Mouse (Mus musculus) forebrain, embryonic 13.5 days (tissue): ENCODE data around the gene Sypl. TPM values are rescaled to one million over a fixed set of nuclear protein-coding genes. Genes with fewer than 3 reads are reported as not detected.

ENCODE experiments used
- ATAC-seq: fragments of 200-750 bp; cut with Nextera tagmentation; 2 replicates; pipeline ENCODE4 v1.8.0; 2017
- H3K27ac ChIP-seq: fragments of 300-500 bp; sonication (generic); 2 replicates; pipeline ENCODE4 v1.5.1; 2015; ENCODE audit warnings: inconsistent platforms, mild to moderate bottlenecking, moderate library complexity
- H3K27me3 ChIP-seq: fragments of 300-500 bp; sonication (generic); 2 replicates; pipeline ENCODE4 v1.6.1; 2015; ENCODE audit warnings: mild to moderate bottlenecking, inconsistent platforms
- H3K36me3 ChIP-seq: fragments of 300-500 bp; sonication (generic); 2 replicates; pipeline ENCODE4 v1.6.1; 2015; ENCODE audit warnings: mild to moderate bottlenecking, inconsistent platforms; ENCODE audit not compliant: poor library complexity, severe bottlenecking
- H3K4me1 ChIP-seq: fragments of 300-500 bp; sonication (generic); 2 replicates; pipeline ENCODE4 v1.6.1; 2015; ENCODE audit warnings: inconsistent platforms
- H3K4me2 ChIP-seq: fragments of 300-500 bp; sonication (generic); 2 replicates; pipeline ENCODE4 v1.6.1; 2015; ENCODE audit warnings: inconsistent platforms, mild to moderate bottlenecking, moderate library complexity
- H3K4me3 ChIP-seq: fragments of 300-500 bp; sonication (generic); 2 replicates; pipeline ENCODE4 v1.5.1; 2015; ENCODE audit warnings: mild to moderate bottlenecking, inconsistent platforms
- H3K9ac ChIP-seq: fragments of 300-500 bp; sonication (generic); 2 replicates; pipeline ENCODE4 v1.6.1; 2015; ENCODE audit warnings: mild to moderate bottlenecking, inconsistent platforms
- H3K9me3 ChIP-seq: fragments of 300-500 bp; sonication (generic); replicated peaks from 2 replicates; pipeline ENCODE4 v1.6.1; 2016; ENCODE audit warnings: inconsistent platforms
- WGBS: fragments of 180-500 bp; shearing (Covaris S2); methylation state at CpG from one replicate; pipeline ENCODE4 v1.1.7; 2015; 5-methylcytosine and 5-hydroxymethylcytosine counted together
- polyA plus RNA-seq: library from polyadenylated mRNA; unstranded; fragments of >200 nt; fragmentation: Nextera tagmentation; extraction: Ambion mirVana; gene quantifications from 2 replicates; pipeline ENCODE4 v1.2.1, GENCODE M21; 2015

Gene Sypl
- polyA plus RNA-seq, 1 experiment from 2014 or later = 41.2 TPM

DNA sequence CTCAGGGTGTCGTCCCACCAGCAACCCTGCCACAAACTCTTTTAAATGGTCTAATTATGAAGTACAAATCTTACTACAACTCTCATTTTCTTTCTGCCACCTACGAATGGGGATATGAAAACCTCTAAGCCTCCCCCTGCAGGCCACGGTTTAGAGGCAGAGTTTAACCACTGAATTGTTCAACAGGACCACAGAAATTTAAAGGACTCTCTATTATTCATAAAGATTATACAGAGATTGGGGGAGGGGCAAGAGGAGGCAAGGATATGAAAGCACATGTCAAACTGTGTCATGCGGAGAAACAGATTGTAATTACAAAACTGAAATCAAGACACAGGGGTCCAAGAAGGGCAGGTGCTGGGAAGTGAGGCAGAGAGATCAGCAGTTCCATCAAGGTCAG lies 7.3 kb upstream of the Sypl start:
- 72% methylated on average over 4 of the region's 4 CpGs for WGBS
- no peaks in the 10 kb centered on the region for H3K9me3 ChIP-seq
- ATAC-seq = no peak
- no peaks in the 10 kb centered on the region for H3K27me3 ChIP-seq
- H3K4me1 ChIP-seq = 0 out of 2 replicates have a peak, but pooled peaks cover 8% of the 10 kb centered on the region
- no peak overlapping the region for H3K4me3 ChIP-seq
- H3K36me3 ChIP-seq = no peaks in the 10 kb centered on the region
- no peak overlapping the region for H3K27ac ChIP-seq
- H3K4me2 ChIP-seq = no peak overlapping the region
- H3K9ac ChIP-seq = no peak overlapping the region

DNA sequence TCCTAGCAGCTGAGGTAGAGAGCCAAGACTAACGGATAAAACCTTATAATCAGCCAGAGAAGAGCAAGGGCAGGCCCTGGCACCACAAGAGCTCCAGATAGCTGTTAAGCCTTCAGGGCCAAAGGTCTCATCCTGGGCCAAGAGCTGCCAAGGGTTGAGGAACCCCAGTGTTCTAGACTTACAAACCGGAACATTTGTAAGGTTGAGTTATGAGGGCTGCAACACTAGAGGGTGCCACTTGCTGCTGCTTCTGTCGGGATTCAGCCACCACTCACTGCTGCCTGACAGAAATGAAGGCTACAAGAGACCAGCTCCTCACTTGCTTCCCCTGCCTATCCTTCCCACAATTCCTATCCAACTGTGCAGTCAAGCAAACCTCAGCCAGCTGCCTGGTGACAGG lies 1.3 kb upstream of the Sypl start:
- H3K4me3 ChIP-seq = no peak overlapping the region
- no peaks in the 10 kb centered on the region for H3K9me3 ChIP-seq
- WGBS = 44% methylated on average over 3 of the region's 3 CpGs
- H3K4me1 ChIP-seq = peaks cover 25% of the 10 kb centered on the region
- no peak overlapping the region for H3K4me2 ChIP-seq
- no peak overlapping the region for H3K27ac ChIP-seq
- H3K27me3 ChIP-seq = no peaks in the 10 kb centered on the region
- no peak overlapping the region for H3K9ac ChIP-seq
- ATAC-seq = no peak
- no peaks in the 10 kb centered on the region for H3K36me3 ChIP-seq

DNA sequence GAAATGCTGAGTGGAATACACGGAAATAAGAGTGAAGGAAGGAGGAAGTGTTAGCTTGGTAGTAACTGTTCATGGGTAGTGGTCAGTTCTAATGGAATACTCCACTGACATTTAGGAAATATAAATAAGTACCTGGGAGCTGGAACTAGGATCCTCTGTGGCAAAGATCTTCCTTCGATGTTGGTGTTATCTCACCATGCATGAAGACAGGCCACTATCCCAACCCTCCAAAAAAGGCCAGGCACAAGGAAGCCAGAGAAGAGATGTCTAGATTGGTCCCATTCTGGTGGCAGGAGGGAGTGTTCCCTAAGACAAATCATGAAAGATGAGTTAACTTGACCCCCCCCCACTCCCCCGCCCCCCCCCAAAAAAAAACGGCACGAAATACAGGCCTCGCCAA lies 625 bp upstream of the Sypl start:
- no peak for ATAC-seq
- H3K9ac ChIP-seq = peak overlapping the region; percentile 85
- H3K4me2 ChIP-seq = peak overlapping the region; percentile 69
- H3K4me3 ChIP-seq = peak overlapping the region; percentile 77
- WGBS = 19% methylated on average over 6 of the region's 6 CpGs
- no peaks in the 10 kb centered on the region for H3K9me3 ChIP-seq
- no peaks in the 10 kb centered on the region for H3K36me3 ChIP-seq
- H3K4me1 ChIP-seq = peaks cover 25% of the 10 kb centered on the region
- no peaks in the 10 kb centered on the region for H3K27me3 ChIP-seq
- H3K27ac ChIP-seq = peak overlapping the region; percentile 96

DNA sequence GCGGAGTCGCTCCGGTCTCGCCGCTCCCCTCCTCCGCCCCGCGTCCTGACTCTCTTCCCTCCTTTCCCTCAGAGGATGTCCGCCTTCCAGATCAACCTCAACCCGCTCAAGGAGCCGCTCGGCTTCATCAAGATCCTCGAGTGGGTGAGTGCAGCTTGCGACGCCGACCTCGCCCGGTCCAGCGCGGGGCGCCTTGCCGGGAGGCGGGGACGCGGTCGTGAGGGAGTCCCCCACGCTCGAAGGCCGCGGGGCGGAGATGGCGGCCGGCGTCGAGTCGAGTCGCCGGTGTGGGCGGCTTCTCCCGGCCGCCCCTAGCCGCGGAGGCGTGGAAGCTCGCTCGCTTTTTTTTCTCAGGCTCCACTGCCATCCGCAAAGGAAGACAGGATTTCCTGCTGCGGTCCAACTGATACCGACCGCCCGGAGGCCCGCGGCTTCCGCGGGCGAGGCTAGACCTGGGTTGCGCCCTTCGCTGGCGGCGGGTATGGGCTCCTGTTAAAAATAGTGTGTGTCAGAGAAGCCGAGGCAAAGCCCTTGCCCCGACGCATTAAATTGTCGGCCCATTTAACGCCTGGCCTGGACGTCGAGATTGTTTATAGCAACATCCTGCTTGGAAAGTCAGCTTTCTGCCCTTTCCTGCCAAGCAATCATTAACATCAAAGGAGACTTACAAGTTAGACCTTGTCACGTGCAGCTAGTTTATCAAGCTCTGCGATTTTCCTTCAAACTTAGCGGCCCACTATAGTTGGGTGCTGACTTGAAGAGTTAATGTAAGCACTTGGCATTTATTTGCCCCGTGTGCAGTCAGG lies 728 bp downstream of the Sypl start:
- H3K36me3 ChIP-seq = no peaks in the 10 kb centered on the region
- under 1% methylated on average over 71 of the region's 71 CpGs for WGBS
- H3K4me1 ChIP-seq = peaks cover 25% of the 10 kb centered on the region
- peak overlapping the region; percentile 96 for H3K27ac ChIP-seq
- H3K4me3 ChIP-seq = peak overlapping the region; percentile 77
- peak overlapping the region; percentile 69 for H3K4me2 ChIP-seq
- peak overlapping the region; percentile 85 for H3K9ac ChIP-seq
- no peaks in the 10 kb centered on the region for H3K27me3 ChIP-seq
- no peaks in the 10 kb centered on the region for H3K9me3 ChIP-seq
- no peak for ATAC-seq

DNA sequence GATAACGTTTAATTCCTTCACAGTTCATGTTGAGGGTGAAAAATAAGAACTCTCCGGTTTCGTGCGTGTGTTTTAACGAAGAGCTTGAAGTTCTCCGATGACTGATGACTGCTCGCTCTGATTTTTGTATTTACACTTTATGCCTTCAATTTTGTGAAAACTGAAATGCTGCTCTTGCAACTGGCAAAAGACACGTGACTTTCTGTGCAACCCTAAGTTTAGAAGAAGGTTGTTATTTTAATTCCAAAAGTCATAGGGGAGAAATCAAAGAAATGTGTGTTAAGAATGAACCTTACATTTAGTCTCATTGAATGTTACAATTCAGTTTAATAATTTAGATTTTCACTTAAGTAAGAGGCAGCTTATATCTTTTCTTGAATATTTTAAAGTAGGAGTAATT lies 1.3 kb downstream of the Sypl start:
- peak overlapping the region; percentile 69 for H3K4me2 ChIP-seq
- peak overlapping the region; percentile 85 for H3K9ac ChIP-seq
- H3K27ac ChIP-seq = 0 out of 2 replicates have a peak overlapping the region, but pooled peaks have one; percentile 96
- H3K4me1 ChIP-seq = peaks cover 25% of the 10 kb centered on the region
- no peaks in the 10 kb centered on the region for H3K27me3 ChIP-seq
- peak overlapping the region; percentile 77 for H3K4me3 ChIP-seq
- no peaks in the 10 kb centered on the region for H3K36me3 ChIP-seq
- no peaks in the 10 kb centered on the region for H3K9me3 ChIP-seq
- no peak for ATAC-seq
- WGBS = 3% methylated on average over 8 of the region's 8 CpGs

DNA sequence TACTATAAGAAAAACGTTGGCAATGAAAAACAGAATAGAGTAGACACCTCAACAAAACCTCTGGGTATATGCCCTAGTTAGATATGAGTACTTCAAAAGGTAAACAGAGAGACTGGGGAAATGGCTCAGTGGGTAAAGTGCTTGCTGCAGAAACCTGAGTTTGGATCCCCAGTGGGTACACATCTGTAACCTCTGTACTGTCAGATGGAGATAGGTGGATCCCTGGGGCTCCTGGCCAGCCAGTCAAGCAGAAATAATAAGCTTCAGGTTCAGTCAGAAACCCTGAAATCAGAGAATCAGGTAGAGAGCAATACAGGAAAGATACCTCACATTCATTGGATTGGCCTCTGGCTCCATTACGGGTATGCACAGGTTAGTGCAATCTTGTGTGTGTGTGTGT lies 3.5 kb downstream of the Sypl start:
- no peaks in the 10 kb centered on the region for H3K9me3 ChIP-seq
- no peaks in the 10 kb centered on the region for H3K36me3 ChIP-seq
- no peak overlapping the region for H3K4me2 ChIP-seq
- no peaks in the 10 kb centered on the region for H3K27me3 ChIP-seq
- no peak overlapping the region for H3K27ac ChIP-seq
- ATAC-seq = no peak
- H3K4me3 ChIP-seq = no peak overlapping the region
- peaks cover 25% of the 10 kb centered on the region for H3K4me1 ChIP-seq
- no peak overlapping the region for H3K9ac ChIP-seq
- 76% methylated on average over 2 of the region's 2 CpGs for WGBS

DNA sequence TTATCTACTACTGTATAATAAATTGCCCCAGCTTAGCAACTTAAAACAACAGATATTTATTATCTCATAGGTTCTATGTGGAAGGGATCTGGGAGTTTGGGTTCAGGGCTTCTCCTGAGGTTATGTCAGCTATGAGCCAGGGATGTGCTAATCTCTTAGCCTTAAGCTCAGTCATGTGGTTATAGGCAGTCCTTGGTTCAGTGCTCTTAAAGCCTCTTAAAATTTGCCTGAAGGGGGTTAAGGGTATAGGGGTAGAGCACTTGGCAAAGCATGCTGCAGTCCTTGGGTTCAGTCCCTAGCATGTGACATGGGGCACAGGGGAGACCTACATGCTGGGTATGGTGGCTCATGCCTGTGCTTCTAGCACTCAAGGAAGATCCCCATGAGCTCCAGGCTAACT lies 8.4 kb downstream of the Sypl start:
- no peak for ATAC-seq
- Histone ChIP-seq H3K4me1 (no peaks in the 10 kb centered on the region; the same call in 1 of the 2 replicates), H3K9ac (no peak overlapping the region), H3K4me3 (no peak overlapping the region), H3K4me2 (no peak overlapping the region), H3K36me3 (no peaks in the 10 kb centered on the region), H3K27me3 (no peaks in the 10 kb centered on the region), H3K9me3 (no peaks in the 10 kb centered on the region), H3K27ac (no peak overlapping the region)

DNA sequence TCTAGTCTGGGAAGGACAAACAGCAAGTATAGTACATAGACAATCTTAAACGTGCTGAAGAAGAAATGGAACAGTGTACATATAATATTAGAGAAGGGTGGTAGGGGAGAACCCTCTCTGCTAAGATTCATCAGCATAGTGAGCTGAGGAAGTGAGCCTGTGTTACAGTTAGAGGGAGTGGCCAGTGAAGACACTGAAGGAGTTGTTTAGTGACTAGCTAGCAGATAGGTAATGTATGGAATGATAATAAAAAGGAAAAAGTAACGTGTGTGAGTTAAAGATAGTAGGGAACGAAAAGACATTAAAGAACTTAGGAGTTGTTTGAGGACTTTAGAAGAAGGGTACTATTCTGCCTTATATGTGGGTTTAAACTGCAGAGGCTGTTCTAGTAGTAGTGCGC lies 10.2 kb downstream of the Sypl start:
- WGBS = 93% methylated on average over 4 of the region's 4 CpGs
- Histone ChIP-seq H3K4me2 (no peak overlapping the region), H3K9me3 (no peaks in the 10 kb centered on the region), H3K4me1 (no peaks in the 10 kb centered on the region; the same call in 1 of the 2 replicates), H3K27me3 (no peaks in the 10 kb centered on the region), H3K36me3 (peaks cover 10% of the 10 kb centered on the region), H3K4me3 (no peak overlapping the region), H3K27ac (no peak overlapping the region), H3K9ac (no peak overlapping the region)
- no peak for ATAC-seq

DNA sequence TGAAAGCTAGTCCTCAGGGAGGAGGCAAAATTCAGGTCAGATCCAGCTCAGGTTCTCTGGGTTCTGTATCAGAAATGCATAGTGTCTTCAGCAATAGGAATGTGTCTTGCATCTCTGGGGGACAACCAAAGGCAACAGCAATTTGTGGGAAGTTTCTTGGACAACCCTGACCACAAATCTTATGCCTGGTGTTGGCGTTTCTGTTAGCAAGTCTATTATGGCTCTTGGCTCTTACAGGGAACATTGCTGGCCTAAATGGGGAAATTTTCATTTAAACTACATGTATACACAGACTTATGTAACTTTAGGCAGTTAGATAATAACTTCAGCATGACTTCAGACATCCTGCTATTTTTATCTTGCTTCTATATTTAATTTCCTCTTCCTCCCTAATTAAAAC lies 18.6 kb downstream of the Sypl start:
- 100% methylated on average over 1 of the region's 1 CpGs for WGBS
- Histone ChIP-seq H3K9ac (no peak overlapping the region), H3K4me2 (no peak overlapping the region), H3K27ac (no peak overlapping the region), H3K4me3 (no peak overlapping the region), H3K36me3 (peaks cover 32% of the 10 kb centered on the region), H3K4me1 (no peaks in the 10 kb centered on the region), H3K27me3 (no peaks in the 10 kb centered on the region), H3K9me3 (no peaks in the 10 kb centered on the region)
- ATAC-seq = no peak

DNA sequence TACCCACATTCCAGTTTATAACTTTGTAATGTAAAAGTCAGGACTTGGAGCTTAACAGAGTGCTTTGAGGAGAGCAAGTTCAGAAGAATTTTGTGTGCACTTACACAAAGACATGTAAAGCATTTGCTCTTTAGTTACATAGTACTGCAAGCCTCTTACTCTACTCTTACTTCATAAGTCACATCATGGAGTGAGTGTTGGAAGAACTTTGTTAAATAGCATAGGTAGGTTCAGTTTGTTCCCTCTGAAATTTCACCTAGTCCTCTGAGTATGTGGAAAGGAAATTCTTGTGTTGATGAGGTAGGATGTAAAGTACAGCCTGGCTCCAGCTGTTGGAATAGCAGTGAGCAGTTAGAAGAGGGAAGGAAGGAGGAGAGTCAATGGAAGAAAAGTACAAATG lies 21.2 kb downstream of the Sypl start:
- H3K4me3 ChIP-seq = no peak overlapping the region
- H3K27ac ChIP-seq = no peak overlapping the region
- peaks cover 21% of the 10 kb centered on the region for H3K36me3 ChIP-seq
- no peaks in the 10 kb centered on the region for H3K9me3 ChIP-seq
- H3K9ac ChIP-seq = no peak overlapping the region
- no peak for ATAC-seq
- no peaks in the 10 kb centered on the region for H3K27me3 ChIP-seq
- no peaks in the 10 kb centered on the region for H3K4me1 ChIP-seq
- no peak overlapping the region for H3K4me2 ChIP-seq

DNA sequence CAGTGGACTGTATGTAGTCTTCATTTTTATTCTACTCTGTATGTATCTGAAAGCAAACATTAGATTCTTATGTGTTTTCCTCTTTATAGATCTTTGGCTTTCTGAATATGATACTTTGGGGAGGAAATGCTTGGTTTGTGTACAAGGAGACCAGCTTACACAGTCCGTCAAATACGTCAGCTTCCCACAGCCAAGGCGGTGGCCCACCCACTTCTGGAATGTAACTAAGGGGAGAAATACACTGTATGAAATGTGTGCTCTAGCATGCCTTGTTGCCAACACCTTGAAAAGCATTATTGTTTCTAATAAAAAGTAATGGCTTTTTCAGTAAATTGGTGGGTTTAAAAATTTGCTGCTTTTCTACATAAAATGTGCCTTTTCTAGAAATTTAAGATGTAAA lies 21.8 kb downstream of the Sypl start:
- 92% methylated on average over 3 of the region's 3 CpGs for WGBS
- H3K9me3 ChIP-seq = no peaks in the 10 kb centered on the region
- no peak overlapping the region for H3K4me2 ChIP-seq
- no peaks in the 10 kb centered on the region for H3K4me1 ChIP-seq
- ATAC-seq = no peak
- peaks cover 19% of the 10 kb centered on the region for H3K36me3 ChIP-seq
- no peaks in the 10 kb centered on the region for H3K27me3 ChIP-seq
- H3K9ac ChIP-seq = no peak overlapping the region
- H3K4me3 ChIP-seq = no peak overlapping the region
- H3K27ac ChIP-seq = no peak overlapping the region

DNA sequence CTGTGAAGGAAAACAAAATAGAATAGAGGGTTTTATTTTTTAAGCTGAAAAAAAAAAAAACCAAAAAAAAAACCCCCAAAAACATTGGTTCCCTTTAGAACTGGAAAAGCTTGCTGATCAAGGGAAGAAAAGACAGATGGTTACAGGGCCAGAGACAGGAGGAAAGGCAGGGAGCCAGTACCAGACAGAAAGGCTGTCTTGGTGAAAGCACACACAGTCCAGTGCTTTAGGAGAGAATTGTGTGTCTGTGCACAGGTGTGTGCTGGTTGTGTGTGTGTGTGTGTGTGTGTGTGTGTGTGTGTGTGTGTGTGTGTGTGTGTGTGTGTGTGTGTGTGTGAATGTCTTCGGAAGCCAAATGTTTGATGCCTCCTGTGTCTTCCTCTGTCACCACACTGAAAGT lies 28.9 kb downstream of the Sypl start:
- Histone ChIP-seq H3K9me3 (no peaks in the 10 kb centered on the region), H3K27ac (0 out of 2 replicates have a peak overlapping the region, but pooled peaks have one; percentile 54), H3K36me3 (peaks cover 1% of the 10 kb centered on the region; the same call in 1 of the 2 replicates), H3K27me3 (no peaks in the 10 kb centered on the region), H3K4me2 (no peak overlapping the region), H3K4me3 (no peak overlapping the region), H3K4me1 (0 out of 2 replicates have a peak, but pooled peaks cover 5% of the 10 kb centered on the region), H3K9ac (no peak overlapping the region)
- ATAC-seq = peak; percentile 81; the same call in 1 of the 2 replicates
- whole genome bisulfite sequencing = 100% methylated on average over 1 of the region's 1 CpGs

DNA sequence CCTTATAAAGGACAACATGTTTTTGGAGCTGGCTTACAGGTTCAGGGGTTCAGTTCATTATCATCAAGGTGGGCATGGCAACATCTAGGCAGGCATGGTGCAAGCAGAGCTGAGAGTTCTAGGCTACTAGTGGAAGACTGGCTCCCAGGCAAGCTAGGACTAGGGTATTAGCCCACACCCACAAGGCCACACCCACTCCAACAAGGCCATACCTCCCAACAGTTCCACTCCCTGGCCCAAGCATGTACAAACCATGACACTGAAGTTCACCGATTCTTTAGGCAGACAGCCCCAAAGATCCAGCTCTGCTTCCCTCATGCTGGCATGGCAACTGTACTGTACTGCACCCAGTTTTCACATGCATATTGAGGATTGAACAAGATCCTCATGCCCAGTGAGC lies 29.4 kb downstream of the Sypl start:
- H3K27me3 ChIP-seq = no peaks in the 10 kb centered on the region
- peak overlapping the region; percentile 54; the same call in 1 of the 2 replicates for H3K27ac ChIP-seq
- 100% methylated on average over 1 of the region's 1 CpGs for WGBS
- no peaks in the 10 kb centered on the region for H3K36me3 ChIP-seq
- H3K4me3 ChIP-seq = no peak overlapping the region
- H3K4me1 ChIP-seq = 0 out of 2 replicates have a peak, but pooled peaks cover 5% of the 10 kb centered on the region
- ATAC-seq = peak; percentile 36; the same call in 1 of the 2 replicates
- H3K4me2 ChIP-seq = no peak overlapping the region
- no peaks in the 10 kb centered on the region for H3K9me3 ChIP-seq
- no peak overlapping the region for H3K9ac ChIP-seq
